13 mouse cellular contexts compared by ENCODE assay signal in the genomic region with DNA sequence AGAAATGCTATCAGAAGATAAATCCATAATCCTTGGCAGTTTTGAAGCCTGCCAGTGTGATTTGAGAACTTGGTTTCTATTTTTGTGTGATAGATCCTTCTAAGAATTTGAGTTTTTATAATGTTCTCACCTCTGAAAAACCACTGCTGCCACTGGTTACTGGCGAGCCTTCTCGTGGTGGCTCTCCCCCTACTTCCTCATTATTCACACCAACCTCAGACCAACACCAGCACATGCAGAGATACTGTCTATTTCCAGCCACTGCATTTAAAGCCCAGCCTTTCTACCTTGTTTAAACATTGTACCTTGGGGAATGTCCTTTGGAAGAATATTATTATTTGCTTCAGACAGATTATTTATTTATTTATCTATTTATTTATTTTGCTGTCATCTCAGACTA.
"Had no signal": no experiment of that assay in that cellular context is flagged by ENCODE, and none has a peak within 500 bp of the region (broad histone marks: within the 10 kb centered on the region; RNA-seq: fewer than 3 reads in every experiment).

No protein-coding gene starts in this region.

- H3K36me3 ChIP-seq: liver, embryonic 13.5 days; midbrain, embryonic 10.5 days; midbrain, embryonic 13.5 days had no signal

- H3K4me1 ChIP-seq: liver, embryonic 13.5 days; midbrain, embryonic 10.5 days; midbrain, embryonic 13.5 days had no signal

- H3K27ac ChIP-seq: kidney, postnatal 0 days; layer of hippocampus, adult 2 months; liver, embryonic 13.5 days; midbrain, embryonic 10.5 days; midbrain, embryonic 13.5 days had no signal

- H3K4me3 ChIP-seq: layer of hippocampus, adult 2 months; liver, embryonic 13.5 days; megakaryocyte, embryonic 14.5 days; midbrain, embryonic 10.5 days; midbrain, embryonic 13.5 days had no signal

- H3K27me3 ChIP-seq: liver, embryonic 13.5 days; megakaryocyte, embryonic 14.5 days; midbrain, embryonic 13.5 days had no signal

- DNase-seq: kidney, adult 18-20 months; kidney, adult 9 months; kidney, postnatal 25 days; liver, embryonic 13.5 days; lung, adult 2 months; lung, postnatal 14 days; lung, postnatal 4 days; thymus, postnatal 25 days had no signal

- ATAC-seq: midbrain, embryonic 13.5 days had no signal

- H3K4me2 ChIP-seq: liver, embryonic 13.5 days; midbrain, embryonic 13.5 days had no signal

- H3K9ac ChIP-seq: liver, embryonic 13.5 days; midbrain, embryonic 13.5 days had no signal

- H3K9me3 ChIP-seq: liver, embryonic 13.5 days; midbrain, embryonic 10.5 days; midbrain, embryonic 13.5 days had no signal
